Mouse (Mus musculus) liver, embryonic 11.5 days (tissue): ENCODE results near the gene Thada. TPM values are rescaled to one million over a fixed set of nuclear protein-coding genes. Genes with fewer than 3 reads are reported as not detected.

Experiments used
- ATAC-seq: fragments of 200-750 bp; cut with Nextera tagmentation; replicated peaks from 2 replicates; pipeline ENCODE4 v1.8.0; 2017; ENCODE audit warnings: moderate number of reproducible peaks, mild to moderate bottlenecking, moderate TSS enrichment, moderate library complexity; ENCODE audit not compliant: low FRiP score
- DNase-seq: peaks from one replicate; pipeline ENCODE4 v3.0.0-alpha.2; 2017; ENCODE audit warnings: low spot score
- H3K27ac ChIP-seq: fragments of 300-500 bp; sonication (generic); 2 replicates; pipeline ENCODE4 v1.5.1; 2014; ENCODE audit warnings: mild to moderate bottlenecking, low read depth, low read length, control low read depth
- H3K27me3 ChIP-seq: fragments of 300-500 bp; sonication (generic); replicated peaks from 2 replicates; pipeline ENCODE4 v1.6.1; 2014; ENCODE audit warnings: low read length, mixed read lengths; ENCODE audit not compliant: control insufficient read depth, insufficient read depth
- H3K36me3 ChIP-seq: fragments of 300-500 bp; sonication (generic); 2 replicates; pipeline ENCODE4 v1.6.1; 2014; ENCODE audit warnings: mild to moderate bottlenecking, low read length, moderate library complexity, mixed read lengths; ENCODE audit not compliant: control insufficient read depth, insufficient read depth
- H3K4me1 ChIP-seq: fragments of 300-500 bp; sonication (generic); replicated peaks from 2 replicates; pipeline ENCODE4 v1.6.1; 2014; ENCODE audit warnings: low read length, mixed read lengths; ENCODE audit not compliant: control insufficient read depth, insufficient read depth
- H3K4me2 ChIP-seq: fragments of 300-500 bp; sonication (generic); 2 replicates; pipeline ENCODE4 v1.6.1; 2014; ENCODE audit warnings: mild to moderate bottlenecking, control low read depth, moderate library complexity
- H3K4me3 ChIP-seq: fragments of 300-500 bp; sonication (generic); 2 replicates; pipeline ENCODE4 v1.5.1; 2014; ENCODE audit warnings: low read depth, low read length, control low read depth
- H3K9ac ChIP-seq: fragments of 300-500 bp; sonication (generic); 2 replicates; pipeline ENCODE4 v1.6.1; 2014; ENCODE audit warnings: low read depth, low read length, control low read depth
- H3K9me3 ChIP-seq: fragments of 300-500 bp; sonication (generic); 2 replicates; pipeline ENCODE4 v1.6.1; 2016; ENCODE audit warnings: low read length, inconsistent platforms, mixed read lengths; ENCODE audit not compliant: control insufficient read depth
- WGBS: fragments of 180-500 bp; shearing (Covaris S2); extraction: QIAGEN DNeasy Blood & Tissue Kit; methylation state at CpG from one replicate; pipeline ENCODE4 v1.1.7; 2014; 5-methylcytosine and 5-hydroxymethylcytosine counted together
- polyA plus RNA-seq: library from polyadenylated mRNA; unstranded; fragments of >200 nt; fragmentation: Nextera tagmentation; extraction: Ambion mirVana; gene quantifications from 2 replicates; pipeline ENCODE4 v1.2.1, GENCODE M21; 2014

The Thada gene
- polyA plus RNA-seq, 1 experiment from 2014 or later, result 12.3 TPM

- H3K4me2 ChIP-seq, result no peak overlapping the region
- no peak overlapping the region for H3K27ac ChIP-seq
- no peak overlapping the region for H3K9ac ChIP-seq
- no peak for ATAC-seq
- no peaks in the 10 kb centered on the region for H3K27me3 ChIP-seq
- no peaks in the 10 kb centered on the region for H3K4me1 ChIP-seq
- peaks cover 7% of the 10 kb centered on the region; the same call in 1 of the 2 replicates for H3K36me3 ChIP-seq
- no peaks in the 10 kb centered on the region for H3K9me3 ChIP-seq
- no peak overlapping the region for H3K4me3 ChIP-seq
- DNase-seq, result no peak
- 84% methylated on average over 7 of the region's 7 CpGs for WGBS
Observed at GRCm38 (mm10) chr17:84359810-84360209, 106.2 kb downstream of the Thada start.

- no peaks in the 10 kb centered on the region for H3K4me1 ChIP-seq
- no peak for DNase-seq
- no peaks in the 10 kb centered on the region for H3K27me3 ChIP-seq
- peaks cover 10% of the 10 kb centered on the region; the same call in 1 of the 2 replicates for H3K36me3 ChIP-seq
- H3K4me2 ChIP-seq, result no peak overlapping the region
- WGBS, result 89% methylated on average over 10 of the region's 10 CpGs
- no peak overlapping the region for H3K4me3 ChIP-seq
- no peaks in the 10 kb centered on the region for H3K9me3 ChIP-seq
- H3K9ac ChIP-seq, result no peak overlapping the region
- ATAC-seq, result no peak
- H3K27ac ChIP-seq, result no peak overlapping the region
Observed at GRCm38 (mm10) chr17:84358951-84359644, 106.9 kb downstream of the Thada start.

GRCm38 (mm10) chr17:84357776-84358175, 108.2 kb downstream of the Thada start:
- no peaks in the 10 kb centered on the region for H3K9me3 ChIP-seq
- no peak overlapping the region for H3K4me3 ChIP-seq
- no peak for DNase-seq
- H3K4me2 ChIP-seq, result no peak overlapping the region
- H3K9ac ChIP-seq, result no peak overlapping the region
- H3K27ac ChIP-seq, result no peak overlapping the region
- H3K36me3 ChIP-seq, result peaks cover 10% of the 10 kb centered on the region; the same call in 1 of the 2 replicates
- H3K4me1 ChIP-seq, result no peaks in the 10 kb centered on the region; the same call in 1 of the 2 replicates
- ATAC-seq, result no peak
- WGBS, result 78% methylated on average over 8 of the region's 8 CpGs
- H3K27me3 ChIP-seq, result no peaks in the 10 kb centered on the region

- no peak for ATAC-seq
- no peak overlapping the region for H3K27ac ChIP-seq
- no peaks in the 10 kb centered on the region for H3K9me3 ChIP-seq
- no peak overlapping the region for H3K9ac ChIP-seq
- no peak overlapping the region for H3K4me3 ChIP-seq
- H3K36me3 ChIP-seq, result peaks cover 8% of the 10 kb centered on the region; the same call in 1 of the 2 replicates
- H3K4me2 ChIP-seq, result no peak overlapping the region
- WGBS, result 91% methylated on average over 8 of the region's 8 CpGs
- H3K4me1 ChIP-seq, result peaks cover 12% of the 10 kb centered on the region
- H3K27me3 ChIP-seq, result no peaks in the 10 kb centered on the region
- no peak for DNase-seq
Observed at GRCm38 (mm10) chr17:84356056-84356887, 109.7 kb downstream of the Thada start.

- Histone ChIP-seq H3K9me3 (no peaks in the 10 kb centered on the region), H3K9ac (no peak overlapping the region), H3K27ac (no peak overlapping the region), H3K4me2 (no peak overlapping the region), H3K36me3 (peaks cover 8% of the 10 kb centered on the region; the same call in 1 of the 2 replicates), H3K4me1 (peaks cover 14% of the 10 kb centered on the region), H3K4me3 (no peak overlapping the region), H3K27me3 (no peaks in the 10 kb centered on the region)
- DNase-seq (no peak), ATAC-seq (no peak)
- WGBS, result 94% methylated on average over 3 of the region's 3 CpGs
Observed at GRCm38 (mm10) chr17:84355006-84355405, 111.0 kb downstream of the Thada start.

GRCm38 (mm10) chr17:84353902-84354311, 112.1 kb downstream of the Thada start:
- 93% methylated on average over 5 of the region's 5 CpGs for WGBS
- Histone ChIP-seq H3K4me1 (peaks cover 14% of the 10 kb centered on the region), H3K4me3 (no peak overlapping the region), H3K9me3 (no peaks in the 10 kb centered on the region), H3K4me2 (no peak overlapping the region), H3K27ac (no peak overlapping the region), H3K36me3 (peaks cover 4% of the 10 kb centered on the region; the same call in 1 of the 2 replicates), H3K27me3 (no peaks in the 10 kb centered on the region), H3K9ac (no peak overlapping the region)
- DNase-seq (no peak), ATAC-seq (no peak)

GRCm38 (mm10) chr17:84353224-84353901, 112.6 kb downstream of the Thada start:
- WGBS, result 87% methylated on average over 3 of the region's 3 CpGs
- Histone ChIP-seq H3K36me3 (peaks cover 4% of the 10 kb centered on the region; the same call in 1 of the 2 replicates), H3K9me3 (no peaks in the 10 kb centered on the region), H3K9ac (no peak overlapping the region), H3K4me1 (peaks cover 14% of the 10 kb centered on the region), H3K4me3 (no peak overlapping the region), H3K27me3 (no peaks in the 10 kb centered on the region), H3K4me2 (no peak overlapping the region), H3K27ac (no peak overlapping the region)
- DNase-seq, result no peak
- ATAC-seq, result no peak

- no peak overlapping the region for H3K4me3 ChIP-seq
Observed at GRCm38 (mm10) chr17:84352790-84353154, 113.2 kb downstream of the Thada start.

More at GRCm38 (mm10) chr17:84352790-84353154, 113.2 kb downstream of the Thada start:
- H3K36me3 ChIP-seq, result peaks cover 4% of the 10 kb centered on the region; the same call in 1 of the 2 replicates
- no peak overlapping the region for H3K27ac ChIP-seq
- H3K27me3 ChIP-seq, result no peaks in the 10 kb centered on the region
- peaks cover 14% of the 10 kb centered on the region for H3K4me1 ChIP-seq
- WGBS, result 83% methylated on average over 3 of the region's 3 CpGs
- ATAC-seq, result no peak
- no peak overlapping the region for H3K4me2 ChIP-seq
- no peaks in the 10 kb centered on the region for H3K9me3 ChIP-seq
- DNase-seq, result no peak
- H3K9ac ChIP-seq, result no peak overlapping the region
